Mouse (Mus musculus) 3T3-L1 (cell line): ENCODE measurements around the gene Zfp219.
"Not testable (repeated sequence)": the region's sequence is repeated elsewhere in the genome, so short reads cannot be mapped to it uniquely, and the experiment has no call there.

Experiments
- DNase-seq: peaks from one replicate; pipeline ENCODE4 v3.0.0-alpha.2; 2015; ENCODE audit warnings: low read depth, low spot score

The Zfp219 gene

DNA sequence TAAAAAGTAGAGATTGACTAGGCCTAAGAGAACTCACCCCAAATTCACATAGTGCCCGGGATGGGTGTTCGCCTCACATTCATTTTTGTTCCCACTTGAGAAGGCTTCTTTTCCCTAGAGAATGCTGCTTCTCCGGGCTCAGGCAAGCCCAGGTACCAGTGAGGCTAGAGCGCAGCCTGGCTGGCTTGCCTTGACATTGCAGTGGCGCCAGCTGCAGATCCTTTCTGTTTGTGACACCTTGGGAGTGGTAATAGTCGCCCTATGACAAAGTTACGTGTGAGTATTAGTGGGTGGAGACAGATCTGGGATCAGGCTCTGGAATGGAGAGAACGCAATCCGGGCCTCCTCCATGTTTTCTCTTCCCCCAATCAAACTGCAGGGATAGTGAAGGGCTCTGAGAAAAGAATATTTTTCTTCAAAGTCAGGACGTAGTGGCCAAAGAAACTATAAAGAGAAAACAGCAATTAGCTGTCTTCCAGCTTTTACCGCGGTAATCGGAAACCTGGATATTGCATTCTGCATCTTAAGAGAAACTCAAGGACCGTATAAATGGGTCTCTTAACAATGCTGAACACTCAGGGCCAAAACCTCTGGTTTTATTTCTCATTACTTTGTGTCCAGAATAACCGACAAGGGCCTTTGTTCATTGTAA is at the start of gene Zfp219:
Zfp219 (minus strand) TSS at position 248 of the 652 bp plus-strand sequence.
- peak; percentile 95 for DNase-seq

DNA sequence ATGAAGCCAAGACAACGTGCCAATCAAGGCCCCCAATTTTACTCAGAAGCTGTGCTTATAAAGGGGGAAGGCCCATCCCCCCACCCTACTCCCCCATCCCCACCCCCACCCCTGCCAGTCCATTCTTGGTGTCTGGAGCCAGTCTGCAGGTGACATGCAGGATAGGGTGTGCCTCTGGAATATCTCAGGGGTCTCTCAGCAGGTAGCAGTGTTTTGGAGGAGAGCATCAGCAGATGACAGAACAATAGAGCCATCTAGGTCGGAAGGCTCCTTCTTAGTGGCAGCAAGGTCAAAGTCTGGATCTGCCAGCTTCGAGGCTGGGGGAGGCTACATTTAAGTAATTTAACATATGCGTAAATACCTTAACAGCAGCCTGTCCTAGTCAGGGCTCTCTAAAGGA is 45.6 kb upstream of the Zfp219 start:
- DNase-seq, result no peak

DNA sequence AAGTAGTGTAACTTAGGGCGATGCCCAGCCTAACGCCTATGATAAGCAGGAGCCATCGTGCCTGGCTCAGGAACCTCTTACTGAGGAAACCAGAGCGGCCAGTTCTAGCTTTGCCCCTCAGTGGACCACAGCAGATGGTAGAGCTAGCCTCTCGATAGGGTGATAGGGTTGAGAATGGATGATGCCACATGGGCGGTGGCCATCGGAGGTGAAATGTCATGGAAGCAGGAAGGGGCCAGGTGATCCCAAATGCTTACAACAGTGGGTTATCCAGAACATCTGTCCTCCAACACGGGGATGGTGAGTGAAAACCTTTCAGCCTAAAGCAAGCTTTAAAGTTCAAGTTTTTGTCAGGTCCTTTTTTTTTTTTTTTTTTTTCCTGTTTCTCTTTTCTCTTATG is 41.3 kb upstream of the Zfp219 start:
- no peak for DNase-seq

DNA sequence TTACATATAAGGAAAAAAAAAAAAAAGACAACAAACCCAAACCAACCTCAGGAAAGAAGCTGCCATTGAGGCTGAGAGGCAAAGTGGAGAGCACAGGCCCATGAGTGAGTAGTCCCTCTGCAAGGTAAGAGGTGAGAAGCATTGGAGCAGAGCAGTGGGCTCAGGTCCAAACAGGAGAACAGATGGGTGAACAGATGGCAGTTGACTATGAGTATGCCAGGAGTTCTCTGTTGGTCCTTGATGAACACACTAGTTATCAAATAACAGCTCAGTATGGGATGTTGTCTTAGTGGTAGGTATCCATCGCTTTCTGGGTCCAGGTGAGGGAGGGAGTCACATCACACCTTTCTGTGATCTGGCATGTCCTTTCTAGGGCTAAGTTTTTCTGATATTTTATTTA is 40.3 kb upstream of the Zfp219 start:
- no peak for DNase-seq

DNA sequence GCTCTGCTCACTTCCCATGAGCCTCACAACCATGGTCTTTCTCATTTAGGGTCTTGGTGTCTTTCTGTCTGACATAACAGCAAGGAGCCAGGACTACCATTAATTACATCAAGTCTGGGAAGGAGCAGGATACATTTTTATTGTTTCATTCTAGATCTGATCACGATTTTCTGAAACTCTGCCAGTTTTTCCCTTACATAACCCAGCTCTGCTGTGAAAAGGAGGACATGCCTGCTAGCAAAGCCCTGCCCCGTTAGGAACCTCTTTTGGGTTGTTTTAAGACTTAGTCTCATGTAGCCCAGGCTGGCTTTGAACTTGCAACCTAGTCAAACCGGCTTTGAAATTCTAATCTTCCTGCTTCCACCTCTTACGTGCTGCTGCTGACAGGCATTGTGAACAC is 39.4 kb upstream of the Zfp219 start:
- no peak for DNase-seq

DNA sequence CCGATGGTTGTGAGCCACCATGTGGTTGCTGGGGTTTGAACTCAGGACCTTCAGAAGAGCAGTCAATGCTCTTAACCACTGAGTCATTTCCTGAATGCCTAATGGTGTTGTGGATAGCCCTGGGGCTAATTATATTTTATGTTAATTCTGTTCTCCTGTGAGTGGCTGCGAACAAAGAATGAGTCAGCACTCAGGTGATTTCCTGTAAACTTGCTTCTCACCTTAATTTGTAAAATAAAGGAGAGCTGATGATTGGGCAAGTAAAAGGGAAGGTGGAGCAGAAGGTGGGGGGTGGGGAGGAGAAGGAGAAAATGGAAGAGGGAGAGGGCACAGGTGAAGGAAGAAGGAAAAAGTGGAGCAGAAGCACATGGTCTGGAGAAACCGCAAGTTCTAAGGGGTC is 32.2 kb upstream of the Zfp219 start:
- DNase-seq, result not testable (repeated sequence)

DNA sequence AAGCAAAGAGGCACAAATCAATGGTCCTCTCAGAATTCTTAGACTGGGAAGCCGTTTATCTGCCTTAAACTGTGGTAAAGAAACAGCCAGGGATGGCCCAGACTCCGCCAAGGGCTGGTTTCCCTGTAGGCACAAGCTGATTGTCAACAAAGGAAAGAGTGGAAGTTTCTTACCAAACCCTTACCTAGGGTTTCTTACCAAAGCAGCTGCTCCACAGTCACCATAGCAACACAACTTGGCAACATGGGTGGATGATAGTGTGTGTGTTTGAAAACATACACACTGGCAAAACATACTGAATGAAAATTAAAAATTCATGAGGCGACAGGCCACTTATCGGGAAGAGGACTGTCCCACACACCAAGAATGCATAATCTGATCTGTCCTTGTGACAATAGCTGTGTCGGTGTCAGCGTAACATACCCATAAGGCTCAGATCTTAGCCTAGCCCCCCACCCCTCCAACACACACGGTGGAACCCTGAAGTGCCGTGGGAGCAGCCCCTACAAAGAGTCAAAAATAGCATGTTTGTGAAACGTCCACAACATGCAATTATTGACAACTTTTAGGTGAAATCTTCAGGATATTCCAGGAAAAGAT is 25.5 kb upstream of the Zfp219 start:
- no peak for DNase-seq

DNA sequence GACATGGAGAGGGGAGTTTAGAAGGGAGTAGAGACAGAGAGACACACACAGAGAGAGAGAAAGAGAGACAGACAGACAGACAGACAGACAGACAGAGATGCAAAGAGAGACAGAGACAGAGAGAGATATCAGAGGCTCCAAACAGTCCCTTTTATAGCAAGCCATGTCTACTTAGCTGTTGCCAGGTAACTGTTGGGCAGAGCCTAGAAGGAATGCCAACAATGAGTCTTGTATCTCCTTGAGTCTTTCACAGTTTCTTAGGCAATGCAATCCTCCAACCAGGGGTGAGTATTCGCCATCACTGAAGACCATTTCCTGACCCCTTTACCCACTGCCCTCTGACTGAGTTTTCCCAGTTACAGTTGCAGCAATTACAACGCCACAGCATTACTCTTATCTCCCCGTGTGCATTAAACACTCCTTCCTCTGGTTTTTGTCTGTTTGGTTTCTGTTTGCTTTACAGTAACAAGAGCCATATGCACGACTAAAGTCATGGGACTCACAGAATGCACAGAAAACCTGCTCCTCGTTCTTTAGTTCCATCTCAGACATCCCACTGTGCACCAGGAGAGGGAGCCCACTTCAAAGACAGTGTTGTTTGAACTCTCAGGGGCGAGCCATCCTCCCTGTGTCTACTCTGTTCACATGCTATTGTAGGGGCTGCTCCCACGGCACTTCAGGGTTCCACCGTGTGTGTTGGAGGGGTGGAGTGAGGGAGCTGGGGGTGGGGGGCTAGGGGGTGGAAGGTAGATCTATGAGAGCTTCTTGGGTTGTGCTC is 24.6 kb upstream of the Zfp219 start:
- peak; percentile 63 for DNase-seq

DNA sequence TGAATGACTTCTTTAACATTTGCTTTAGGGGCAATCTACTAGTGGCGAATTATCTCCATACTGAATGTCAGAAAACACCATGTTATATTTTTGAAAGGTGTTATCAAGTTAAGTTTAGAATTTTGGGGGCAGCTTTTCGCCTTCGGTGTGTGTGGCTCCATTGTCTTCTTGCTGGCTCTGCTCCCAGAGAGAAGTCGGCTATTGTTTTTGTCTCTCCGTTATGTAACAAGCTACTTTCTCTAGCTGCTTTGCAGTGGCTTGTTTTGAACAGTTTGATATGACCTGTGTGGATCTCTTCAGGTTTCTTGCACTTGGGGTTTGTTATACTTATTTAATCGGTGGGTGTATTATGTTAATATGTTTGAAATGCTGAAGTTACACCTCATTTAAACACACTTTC is 22.9 kb upstream of the Zfp219 start:
- DNase-seq, result no peak

DNA sequence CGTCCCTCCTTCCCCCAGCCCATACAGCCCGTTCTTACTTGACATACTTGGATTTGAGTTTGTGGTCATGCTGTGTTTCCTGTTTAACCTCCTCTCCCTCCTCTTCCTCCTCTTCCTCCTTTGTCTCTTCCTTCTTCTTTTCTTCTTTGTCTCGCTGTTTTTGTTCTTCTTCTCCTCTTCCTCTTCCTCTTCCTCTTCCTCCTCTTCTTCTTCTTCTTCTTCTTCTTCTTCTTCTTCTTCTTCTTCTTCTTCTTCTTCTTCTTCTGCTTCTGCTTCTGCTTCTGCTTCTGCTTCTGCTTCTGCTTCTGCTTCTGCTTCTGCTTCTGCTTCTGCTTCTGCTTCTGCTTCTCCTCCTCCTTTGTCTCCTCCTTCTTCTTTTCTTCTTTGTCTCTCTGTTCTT is 21.8 kb upstream of the Zfp219 start, which contains the start of gene Olfr221:
Olfr221 (minus strand) TSS at position 101 of the 400 bp plus-strand sequence.
- not testable (repeated sequence) for DNase-seq

DNA sequence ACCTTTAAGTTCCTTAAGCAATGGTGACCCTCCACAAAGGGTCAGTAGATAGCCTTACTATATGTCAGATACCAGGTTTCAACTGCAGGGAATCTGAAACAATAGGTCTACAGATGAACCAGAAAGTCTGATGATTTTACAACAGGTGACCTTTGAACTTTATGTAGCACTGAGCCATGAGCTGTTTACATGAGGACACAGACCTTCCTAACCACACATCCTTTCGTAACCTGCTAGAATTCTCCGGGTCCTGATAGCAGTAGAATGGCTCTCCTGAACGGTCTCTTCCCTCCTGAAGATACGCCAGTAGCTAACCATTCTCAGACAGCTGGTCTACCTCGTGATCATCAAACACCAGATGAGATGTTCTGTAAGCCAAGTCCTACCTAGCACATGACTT is 18.8 kb upstream of the Zfp219 start:
- no peak for DNase-seq

DNA sequence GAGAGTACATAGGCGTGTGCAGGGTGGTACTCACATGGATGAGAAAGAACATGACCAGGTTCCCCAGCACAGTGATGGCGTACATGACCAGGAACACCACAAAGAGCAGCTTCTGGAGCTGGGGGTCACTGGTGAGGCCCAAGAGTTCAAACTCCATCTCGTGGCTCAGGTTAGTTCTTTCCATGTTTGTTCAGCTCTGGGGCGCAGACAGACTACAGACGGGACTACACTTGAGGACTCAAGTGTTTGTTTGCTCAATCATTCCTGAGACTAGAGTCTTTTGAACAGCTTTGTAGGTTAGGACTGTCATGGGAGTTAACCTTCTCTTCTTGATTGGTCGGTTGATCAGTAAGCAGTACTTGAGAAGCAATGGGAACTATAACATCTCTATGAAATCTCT is 15.4 kb upstream of the Zfp219 start:
- DNase-seq, result no peak

DNA sequence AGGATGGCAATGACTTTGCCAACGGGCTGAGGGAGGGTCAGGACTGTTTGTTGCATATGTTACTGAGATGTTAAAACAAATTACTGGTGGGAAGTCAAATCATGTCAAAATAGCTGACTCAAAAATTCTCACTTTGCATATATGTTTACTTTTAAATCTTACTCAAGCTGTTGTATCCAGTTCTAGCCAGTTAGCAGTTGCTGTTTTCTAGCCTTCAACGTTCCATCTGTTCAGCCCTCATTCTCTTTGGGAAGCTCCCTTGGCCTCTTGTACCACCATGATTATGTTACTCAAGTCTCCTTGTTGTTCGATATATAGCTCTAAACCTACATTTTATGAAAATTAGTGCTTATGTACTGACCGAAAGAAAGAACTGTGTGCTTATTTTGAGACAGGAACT is 5.8 kb upstream of the Zfp219 start:
- DNase-seq, result no peak

DNA sequence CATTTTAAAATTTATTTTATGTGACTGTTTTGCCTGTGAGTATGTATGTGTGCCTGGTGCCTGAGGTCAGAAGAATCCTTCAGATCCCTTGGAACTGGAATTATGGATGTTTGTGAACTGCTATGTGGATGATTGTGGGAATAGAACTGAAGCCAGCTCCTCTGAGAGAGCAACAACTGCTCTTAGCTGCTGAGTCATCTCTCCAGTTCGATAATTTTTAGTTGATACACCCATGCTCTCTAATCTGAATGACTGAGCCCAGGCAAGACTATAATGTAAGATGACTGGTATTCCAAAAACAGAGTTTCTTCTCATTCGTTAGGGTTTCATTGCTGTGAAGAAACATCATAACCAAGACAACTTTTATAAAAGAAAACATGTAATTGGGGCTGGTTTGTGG is 3.6 kb upstream of the Zfp219 start:
- DNase-seq, result no peak

DNA sequence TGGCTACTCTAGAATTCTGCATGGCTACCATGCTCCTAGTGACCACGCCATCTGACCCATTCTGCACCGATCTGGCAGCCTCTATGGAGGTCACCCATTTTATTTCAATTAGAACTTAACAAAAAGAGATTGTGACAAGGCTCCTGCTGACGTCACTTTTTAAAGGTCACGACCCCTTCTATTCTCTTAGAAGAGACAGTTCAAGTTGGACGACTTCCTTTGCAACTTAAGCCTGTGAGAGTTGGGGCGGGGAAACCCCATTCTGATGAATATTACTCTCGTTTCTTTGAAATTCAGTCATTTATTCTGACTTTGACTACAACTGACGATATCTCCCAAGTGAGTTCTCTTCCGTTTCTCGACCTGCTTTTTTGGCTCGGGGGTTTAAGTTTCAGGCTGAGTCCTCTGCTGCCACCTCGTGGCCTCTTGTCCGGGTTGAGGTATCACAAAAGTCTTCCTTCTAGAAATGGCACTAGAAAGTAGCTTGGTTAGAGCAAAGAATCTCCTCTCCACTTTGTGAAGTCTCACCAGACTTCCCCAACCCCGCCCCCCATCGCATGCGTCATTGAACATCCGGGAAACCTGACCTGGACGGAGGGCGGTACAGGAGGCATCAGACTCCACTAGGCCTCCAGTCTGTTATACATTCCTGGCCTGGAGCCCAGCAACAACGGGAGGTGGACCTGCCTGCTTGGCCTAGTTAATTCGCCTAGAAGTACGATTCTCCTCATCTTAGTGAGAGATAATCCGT is 2.4 kb upstream of the Zfp219 start:
- DNase-seq, result peak; percentile 95

DNA sequence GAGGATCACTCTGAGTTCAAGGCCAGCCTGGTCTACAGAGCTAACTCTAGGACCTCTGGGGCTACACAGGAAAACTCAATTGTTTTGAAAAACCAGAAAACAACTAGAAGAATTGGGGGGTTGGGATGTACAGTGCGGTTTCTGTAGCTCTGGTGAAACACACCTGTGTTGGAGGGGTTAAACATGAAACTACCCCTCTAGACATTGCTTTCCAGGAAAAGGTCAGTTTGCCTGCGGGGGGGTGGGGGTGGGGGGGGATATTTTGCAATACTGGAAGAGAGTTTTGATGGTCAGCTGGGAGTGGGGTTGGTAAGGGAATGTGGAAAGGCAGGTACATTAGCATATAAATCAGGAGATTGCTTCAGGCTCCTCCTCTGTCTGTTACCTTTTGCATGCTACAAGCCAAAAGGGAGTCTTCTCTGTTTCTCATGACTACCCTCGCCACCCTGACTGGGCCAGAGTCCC is 1.7 kb upstream of the Zfp219 start:
- DNase-seq, result no peak

DNA sequence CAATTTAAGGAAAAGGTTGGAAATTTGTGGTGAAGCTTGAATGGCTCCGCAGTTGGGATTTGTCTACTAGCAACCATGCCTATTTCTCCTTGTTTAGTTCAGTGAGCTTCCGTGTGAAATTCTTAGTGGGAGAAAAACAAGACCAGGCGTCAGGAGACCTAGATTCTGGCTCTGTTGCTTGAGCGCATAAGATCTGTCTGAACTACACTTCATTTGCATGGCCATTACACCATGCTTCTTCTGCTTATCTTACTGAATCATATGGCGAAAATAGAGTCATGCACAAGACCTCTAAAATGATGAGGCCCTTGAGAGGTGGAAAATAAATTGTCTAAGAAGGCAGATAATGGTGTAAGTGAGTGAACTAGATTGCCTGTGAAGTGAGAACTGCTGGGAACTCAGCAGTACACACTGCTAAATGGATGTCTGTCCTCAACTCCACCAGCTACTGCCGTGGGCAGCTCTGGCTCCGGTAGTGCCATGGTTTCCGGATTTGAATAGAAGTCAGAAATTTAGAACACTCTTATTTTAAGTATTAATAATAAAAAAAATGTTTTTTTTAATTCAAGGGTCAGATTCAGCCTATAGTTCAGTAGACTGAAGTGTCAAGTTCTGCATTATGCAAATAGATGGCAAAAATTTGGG is 1.2 kb upstream of the Zfp219 start:
- no peak for DNase-seq

DNA sequence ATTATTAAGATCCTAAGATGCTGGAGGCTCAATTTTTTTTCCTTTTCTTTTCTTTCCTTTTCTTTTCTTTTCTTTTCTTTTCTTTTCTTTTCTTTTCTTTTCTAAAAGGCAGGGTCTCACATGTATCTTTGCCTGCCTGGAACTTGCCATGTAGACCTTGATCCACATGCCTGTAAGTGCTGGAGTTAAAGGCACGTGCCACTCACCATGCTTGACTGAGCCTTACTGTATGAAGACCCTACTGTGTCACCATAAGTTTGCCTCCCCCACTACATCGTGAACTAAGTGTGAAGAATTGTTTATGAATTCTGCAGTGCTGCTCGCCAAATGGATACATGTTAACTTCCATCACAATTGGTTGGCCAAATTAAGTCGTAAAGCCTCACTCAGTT is 601 bp upstream of the Zfp219 start:
- no peak for DNase-seq

DNA sequence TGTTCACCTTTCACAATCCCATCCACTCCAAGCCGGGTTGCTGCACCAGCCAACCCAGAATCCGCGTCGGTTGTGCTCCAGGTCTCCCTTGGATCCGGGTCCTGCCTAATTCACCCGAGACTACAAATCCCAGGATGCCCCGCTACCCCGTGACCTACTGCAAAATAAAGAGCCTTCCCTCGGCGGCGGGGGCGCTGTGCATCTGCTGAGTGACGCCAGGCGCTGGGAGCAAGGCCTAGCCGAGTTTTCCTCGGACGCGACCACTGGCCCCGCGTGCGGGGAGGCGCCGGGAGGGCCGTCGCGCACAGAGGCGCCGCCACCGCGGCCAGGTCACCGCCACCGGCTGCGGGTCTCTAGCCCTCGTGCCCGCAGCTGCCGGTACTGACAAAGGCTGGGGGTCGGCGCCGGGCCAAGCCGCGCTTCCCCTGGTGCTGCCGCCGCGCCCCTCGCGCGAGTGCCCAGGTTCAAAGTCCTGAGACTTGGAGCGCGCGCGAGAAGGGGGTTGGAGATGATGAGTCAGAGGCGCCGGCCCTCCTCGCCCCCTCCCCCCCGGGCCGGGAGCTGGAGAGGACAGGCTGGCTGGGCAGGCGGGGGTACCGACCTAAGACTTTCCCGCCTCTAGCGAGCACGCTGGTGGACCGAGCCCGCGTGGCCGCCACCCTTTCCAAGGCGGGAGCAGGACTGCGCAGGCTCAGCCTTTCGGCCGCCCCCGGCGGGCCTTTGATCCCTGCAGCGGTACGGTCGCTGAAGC is 768 bp downstream of the Zfp219 start:
- peak; percentile 97 for DNase-seq

DNA sequence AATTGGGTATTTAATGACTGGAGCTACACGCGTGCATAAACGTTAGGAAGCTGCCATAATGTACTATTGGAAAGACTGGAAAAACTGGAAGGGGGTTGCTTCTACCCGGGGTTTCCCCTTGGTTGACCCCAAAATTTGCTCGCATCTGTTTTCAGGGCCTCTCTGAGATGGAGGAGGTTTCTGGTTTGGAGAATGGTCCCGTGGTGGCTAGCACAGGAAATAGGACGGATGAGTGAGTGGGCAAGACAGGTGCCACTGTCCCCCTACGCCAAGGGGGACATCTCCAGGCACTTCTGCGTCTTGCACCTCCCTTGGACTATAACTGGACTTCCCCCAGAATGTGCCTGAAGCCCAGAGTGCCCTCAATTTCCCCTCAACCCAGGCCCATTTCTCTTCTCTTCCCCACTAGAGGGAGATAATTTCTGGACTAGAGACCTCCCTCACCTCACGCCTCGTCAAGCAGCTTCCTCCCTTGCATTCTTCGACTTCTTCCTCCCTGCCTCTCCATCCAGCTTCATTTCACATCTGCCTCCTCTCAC is 1.4 kb downstream of the Zfp219 start:
- no peak for DNase-seq
